Mouse (Mus musculus) neural tube, postnatal 0 days (tissue): ENCODE results near the gene Zfp280b. TPM values are rescaled to one million over a fixed set of nuclear protein-coding genes. Genes with fewer than 3 reads are reported as not detected.

Experiments used
- microRNA-seq: library from miRNA; unstranded; fragments of <30 nt; microRNA quantifications from one replicate; pipeline ENCODE4, GENCODE M21; 2016
- polyA plus RNA-seq: library from polyadenylated mRNA; unstranded; fragments of >200 nt; fragmentation: Nextera tagmentation; extraction: Ambion mirVana; gene quantifications from 2 replicates; pipeline ENCODE4 v1.2.1, GENCODE M21; 2015

Gene Zfp280b
- polyA plus RNA-seq: 7.8 and 10.4 TPM in 2 replicates

DNA sequence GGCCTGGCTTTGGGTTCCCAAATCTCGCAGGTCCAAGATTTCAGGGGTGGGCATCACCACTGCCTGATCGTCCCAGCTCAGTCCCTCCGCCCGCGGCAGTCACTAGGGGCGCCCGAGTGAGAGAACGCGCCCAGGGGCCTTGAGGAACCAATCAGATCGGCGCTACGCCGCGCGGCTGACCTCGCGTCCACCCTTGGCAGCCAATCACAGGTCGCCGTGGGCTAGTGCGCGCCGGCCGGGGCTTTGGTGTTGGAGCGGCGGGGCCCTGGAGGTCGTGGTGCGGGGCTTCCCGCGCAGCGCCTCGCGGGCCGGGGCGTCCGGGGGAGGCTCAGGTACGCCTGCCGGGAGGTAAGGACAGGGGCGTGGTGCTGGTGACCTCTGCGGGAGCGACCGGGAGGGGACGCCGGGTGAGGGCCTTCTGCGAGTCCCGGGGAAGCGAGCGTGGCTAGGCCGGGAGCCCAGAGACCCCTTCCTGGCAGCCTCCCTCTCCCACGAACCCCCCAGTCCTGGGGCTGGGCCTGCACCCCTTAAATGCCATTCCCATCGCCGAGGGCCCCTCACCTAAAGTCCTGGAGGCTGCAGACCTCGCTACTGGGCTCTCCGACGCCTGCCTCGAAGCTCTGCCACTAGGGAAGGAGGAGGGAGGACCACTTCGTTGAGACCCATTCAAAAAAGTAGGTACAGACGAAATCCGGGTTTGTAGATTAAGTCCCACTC, at the start of gene Zfp280b:
TSS of gene Zfp280b (plus strand) at position 249 of the 717 bp plus-strand sequence.

Small RNA genes within 50 kb of the gene (microRNA-seq; reads per million reads assigned to microRNA genes)
- gene Mir6409: not detected

Other genes with a start within 250 kb of the Zfp280b start
- gene Gstt1, start 234.1 kb upstream of the Zfp280b start, polyA plus RNA-seq: 20.0 and 24.8 TPM in 2 replicates
- not detected in 2 replicates for gene Gstt4, start 210.1 kb upstream of the Zfp280b start, polyA plus RNA-seq
- 9.0 and 9.8 TPM in 2 replicates for gene Gstt2, start 195.2 kb upstream of the Zfp280b start, polyA plus RNA-seq
- 1,854 and 1,938 TPM in 2 replicates for gene Mif, start 172.4 kb upstream of the Zfp280b start, polyA plus RNA-seq
- 0.65 and 1.5 TPM in 2 replicates for gene Derl3, start 139.2 kb upstream of the Zfp280b start, polyA plus RNA-seq
- 176 and 183 TPM in 2 replicates for gene Smarcb1, start 111.0 kb upstream of the Zfp280b start, polyA plus RNA-seq
- 372 and 376 TPM in 2 replicates for gene Chchd10, start 99.5 kb upstream of the Zfp280b start, polyA plus RNA-seq
- 10.3 and 10.5 TPM in 2 replicates for gene Mmp11, start 96.2 kb upstream of the Zfp280b start, polyA plus RNA-seq
- gene Gm867, start 92.0 kb upstream of the Zfp280b start, polyA plus RNA-seq: 1.7 and 2.3 TPM in 2 replicates
- 1.5 TPM in 1 of 2 replicates, not detected in the other for gene Vpreb3, start 89.6 kb upstream of the Zfp280b start, polyA plus RNA-seq
- not detected in 2 replicates for gene Gm5134, start 78.1 kb upstream of the Zfp280b start, polyA plus RNA-seq
- gene Slc5a4b, start 78.3 kb downstream of the Zfp280b start, polyA plus RNA-seq: not detected in 2 replicates
- gene Slc5a4a, start 114.8 kb downstream of the Zfp280b start, polyA plus RNA-seq: 0.14 TPM in 1 of 2 replicates, not detected in the other
- 231 and 271 TPM in 2 replicates for gene Prmt2, start 205.2 kb downstream of the Zfp280b start, polyA plus RNA-seq
- 35.8 and 42.6 TPM in 2 replicates for gene S100b, start 221.2 kb downstream of the Zfp280b start, polyA plus RNA-seq